Mouse (Mus musculus) urinary bladder, postnatal 25 days (tissue): ENCODE data around the gene H2-Q10.
"Not testable (repeated sequence)": the region's sequence is repeated elsewhere in the genome, so short reads cannot be mapped to it uniquely, and the experiment has no call there.

Source experiments
- DNase-seq: peaks from one replicate; pipeline ENCODE4 v3.0.0; 2022; ENCODE audit warnings: low spot score

Gene H2-Q10

GRCm38 (mm10) chr17:35469842-35470751 is at the start of gene H2-Q10:
TSS of gene H2-Q10 (plus strand) at chr17:35470089.
- DNase-seq = no peak

GRCm38 (mm10) chr17:35420206-35420810 is 49.6 kb upstream of the H2-Q10 start:
- peak; percentile 24 for DNase-seq

- not testable (repeated sequence) for DNase-seq
Measured at GRCm38 (mm10) chr17:35421331-35421730, 48.6 kb upstream of the H2-Q10 start.

- DNase-seq = not testable (repeated sequence)
Measured at GRCm38 (mm10) chr17:35422360-35422759, 47.5 kb upstream of the H2-Q10 start.

- not testable (repeated sequence) for DNase-seq
Measured at GRCm38 (mm10) chr17:35423131-35423810, 46.6 kb upstream of the H2-Q10 start.

GRCm38 (mm10) chr17:35424106-35424505 is 45.8 kb upstream of the H2-Q10 start:
- DNase-seq = not testable (repeated sequence)

GRCm38 (mm10) chr17:35424624-35425416 is 45.1 kb upstream of the H2-Q10 start, which contains the start of gene H2-Q6:
TSS of gene H2-Q6 (plus strand) at chr17:35424850.
- DNase-seq = peak; percentile 48

GRCm38 (mm10) chr17:35425474-35425873 is 44.4 kb upstream of the H2-Q10 start:
- DNase-seq = not testable (repeated sequence)

GRCm38 (mm10) chr17:35428883-35429282 is 41.0 kb upstream of the H2-Q10 start:
- DNase-seq = not testable (repeated sequence)

- not testable (repeated sequence) for DNase-seq
Measured at GRCm38 (mm10) chr17:35430671-35431070, 39.2 kb upstream of the H2-Q10 start.

GRCm38 (mm10) chr17:35432167-35432566 is 37.7 kb upstream of the H2-Q10 start:
- DNase-seq = not testable (repeated sequence)

- DNase-seq = not testable (repeated sequence)
Measured at GRCm38 (mm10) chr17:35434836-35435235, 35.1 kb upstream of the H2-Q10 start.

GRCm38 (mm10) chr17:35435577-35435976 is 34.3 kb upstream of the H2-Q10 start:
- not testable (repeated sequence) for DNase-seq

- DNase-seq = not testable (repeated sequence)
Measured at GRCm38 (mm10) chr17:35437386-35437936, 32.4 kb upstream of the H2-Q10 start.

- DNase-seq = not testable (repeated sequence)
Measured at GRCm38 (mm10) chr17:35438395-35438794, 31.5 kb upstream of the H2-Q10 start.

GRCm38 (mm10) chr17:35438885-35439284 is 31.0 kb upstream of the H2-Q10 start, which contains the start of gene H2-Q7:
TSS of gene H2-Q7 (plus strand) at chr17:35439155.
- peak; percentile 72 for DNase-seq

- peak; percentile 26 for DNase-seq
Measured at GRCm38 (mm10) chr17:35439295-35439747, 30.6 kb upstream of the H2-Q10 start.

GRCm38 (mm10) chr17:35439925-35440645 is 29.8 kb upstream of the H2-Q10 start:
- not testable (repeated sequence) for DNase-seq

- not testable (repeated sequence) for DNase-seq
Measured at GRCm38 (mm10) chr17:35442376-35442775, 27.5 kb upstream of the H2-Q10 start.

GRCm38 (mm10) chr17:35444510-35444909 is 25.4 kb upstream of the H2-Q10 start:
- DNase-seq = not testable (repeated sequence)
